Mouse (Mus musculus) retina, postnatal 7 days (tissue): ENCODE results near the gene Abhd10.

ENCODE experiments used
- DNase-seq: peaks from one replicate; pipeline ENCODE4 v3.0.0-alpha.2; 2012; ENCODE audit warnings: low read depth, low spot score

Abhd10 gene

GRCm38 (mm10) chr16:45742615-45743476 is at the start of gene Abhd10:
Gene Abhd10, minus strand, starts transcription at chr16:45742955.
- DNase-seq = peak; percentile 96

- no peak for DNase-seq
Observed at GRCm38 (mm10) chr16:45791286-45791685, 48.5 kb upstream of the Abhd10 start.

- no peak for DNase-seq
Observed at GRCm38 (mm10) chr16:45789311-45789710, 46.6 kb upstream of the Abhd10 start.

- DNase-seq = no peak
Observed at GRCm38 (mm10) chr16:45787650-45788049, 44.9 kb upstream of the Abhd10 start.

- no peak for DNase-seq
Observed at GRCm38 (mm10) chr16:45786639-45787038, 43.9 kb upstream of the Abhd10 start.

- no peak for DNase-seq
Observed at GRCm38 (mm10) chr16:45780001-45780400, 37.2 kb upstream of the Abhd10 start.

- DNase-seq = no peak
Observed at GRCm38 (mm10) chr16:45774813-45775212, 32.1 kb upstream of the Abhd10 start.

- no peak for DNase-seq
Observed at GRCm38 (mm10) chr16:45770914-45771313, 28.2 kb upstream of the Abhd10 start.

- no peak for DNase-seq
Observed at GRCm38 (mm10) chr16:45767853-45768640, 25.3 kb upstream of the Abhd10 start.

- DNase-seq = no peak
Observed at GRCm38 (mm10) chr16:45767434-45767833, 24.7 kb upstream of the Abhd10 start.

- DNase-seq = no peak
Observed at GRCm38 (mm10) chr16:45765801-45766494, 23.2 kb upstream of the Abhd10 start.

GRCm38 (mm10) chr16:45765102-45765501 is 22.3 kb upstream of the Abhd10 start:
- DNase-seq = no peak

GRCm38 (mm10) chr16:45762859-45763505 is 20.2 kb upstream of the Abhd10 start:
- no peak for DNase-seq

GRCm38 (mm10) chr16:45761425-45761824 is 18.7 kb upstream of the Abhd10 start:
- no peak for DNase-seq

- DNase-seq = no peak
Observed at GRCm38 (mm10) chr16:45758726-45759269, 16.0 kb upstream of the Abhd10 start.

GRCm38 (mm10) chr16:45757421-45758078 is 14.8 kb upstream of the Abhd10 start:
- DNase-seq = no peak

GRCm38 (mm10) chr16:45756855-45757254 is 14.1 kb upstream of the Abhd10 start:
- peak; percentile 59 for DNase-seq

GRCm38 (mm10) chr16:45743591-45744144 is 913 bp upstream of the Abhd10 start:
- no peak for DNase-seq

- DNase-seq = no peak
Observed at GRCm38 (mm10) chr16:45737880-45738279, 4.9 kb downstream of the Abhd10 start.

- DNase-seq = no peak
Observed at GRCm38 (mm10) chr16:45736724-45737123, 6.0 kb downstream of the Abhd10 start.
